Mouse (Mus musculus): ENCODE results near the gene Zyg11b. TPM values are rescaled to one million over a fixed set of nuclear protein-coding genes. Genes with fewer than 3 reads are reported as not detected.

Gene Zyg11b
- polyA plus RNA-seq, 1 experiment from 2014 or later: 14.0 TPM

GRCm38 (mm10) chr4:108327730-108328484 lies 27.0 kb upstream of the Zyg11b start, which contains the start of gene Coa7:
Coa7 (plus strand) TSS chr4:108328140.
- Histone ChIP-seq H3K9me3 (replicated peaks; ENCODE audit: control insufficient read depth, low read length) (no peaks in the 10 kb centered on the region), H3K27ac (replicated peaks; ENCODE audit: low read depth, low read length) (peak within 1 kb of the TSS; percentile 66; the same call in 1 of the 2 replicates), H3K36me3 (replicated peaks; ENCODE audit: control insufficient read depth, insufficient read depth, low read depth, low read length) (peaks cover 4% of the 10 kb centered on the region), H3K9ac (replicated peaks; ENCODE audit: low read length) (peak within 1 kb of the TSS; percentile 71), H3K4me3 (ENCODE audit: low read depth, low read length) (peak within 1 kb of the TSS; percentile 47), H3K4me1 (ENCODE audit: control insufficient read depth, insufficient read depth, low read length) (no peaks in the 10 kb centered on the region), H3K27me3 (ENCODE audit: control insufficient read depth, insufficient read depth, low read length) (no peaks in the 10 kb centered on the region), H3K4me2 (ENCODE audit: low read depth, low read length) (peak within 1 kb of the TSS; percentile 47)
- ATAC-seq (replicated peaks; ENCODE audit: insufficient number of reproducible peaks, low FRiP score, low TSS enrichment, low read depth) (peak; percentile 90), DNase-seq (ENCODE audit: low spot score) (peak; percentile 98)
- under 1% methylated on average over 45 of the region's 45 CpGs for WGBS

DNA sequence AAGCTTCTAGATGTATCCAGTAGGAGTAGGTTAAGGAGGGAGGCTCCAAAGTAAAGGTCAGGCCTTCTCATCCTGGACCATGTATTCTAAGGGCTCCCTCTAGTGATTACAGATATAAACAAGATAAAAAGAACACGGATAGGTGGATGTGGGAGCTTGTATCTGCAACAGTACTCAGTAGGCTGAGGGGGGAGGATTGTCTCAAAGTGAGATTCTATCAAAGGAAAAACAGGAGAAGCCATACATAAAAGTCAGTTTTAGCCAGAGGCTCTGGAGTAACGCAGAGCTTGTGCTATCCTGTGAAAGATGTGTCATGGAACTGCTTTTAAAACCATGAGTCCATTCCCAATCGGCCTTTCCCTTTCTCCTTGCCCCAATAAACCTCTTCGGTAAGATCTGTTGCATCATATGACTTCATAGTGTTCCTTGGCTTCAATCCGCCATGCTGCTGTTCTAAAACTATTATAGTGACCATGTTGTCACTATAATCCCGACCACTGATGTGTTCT lies 26.2 kb upstream of the Zyg11b start:
- H3K4me2 ChIP-seq (ENCODE audit: low read depth, low read length): peak overlapping the region; percentile 47
- H3K4me3 ChIP-seq (ENCODE audit: low read depth, low read length): peak overlapping the region; percentile 47; the same call in 1 of the 2 replicates
- H3K36me3 ChIP-seq (replicated peaks; ENCODE audit: control insufficient read depth, insufficient read depth, low read depth, low read length): peaks cover 4% of the 10 kb centered on the region
- H3K9ac ChIP-seq (replicated peaks; ENCODE audit: low read length): peak overlapping the region; percentile 71
- no peaks in the 10 kb centered on the region for H3K27me3 ChIP-seq (ENCODE audit: control insufficient read depth, insufficient read depth, low read length)
- WGBS: 45% methylated on average over 6 of the region's 6 CpGs
- H3K9me3 ChIP-seq (replicated peaks; ENCODE audit: control insufficient read depth, low read length): no peaks in the 10 kb centered on the region
- DNase-seq (ENCODE audit: low spot score): peak; percentile 59
- no peak for ATAC-seq (replicated peaks; ENCODE audit: insufficient number of reproducible peaks, low FRiP score, low TSS enrichment, low read depth)
- H3K27ac ChIP-seq (replicated peaks; ENCODE audit: low read depth, low read length): no peak overlapping the region
- H3K4me1 ChIP-seq (ENCODE audit: control insufficient read depth, insufficient read depth, low read length): no peaks in the 10 kb centered on the region

- Histone ChIP-seq H3K4me1 (ENCODE audit: control insufficient read depth, insufficient read depth, low read length) (no peaks in the 10 kb centered on the region), H3K36me3 (replicated peaks; ENCODE audit: control insufficient read depth, insufficient read depth, low read depth, low read length) (no peaks in the 10 kb centered on the region), H3K9ac (replicated peaks; ENCODE audit: low read length) (no peak overlapping the region), H3K9me3 (replicated peaks; ENCODE audit: control insufficient read depth, low read length) (no peaks in the 10 kb centered on the region), H3K4me2 (ENCODE audit: low read depth, low read length) (no peak overlapping the region), H3K27me3 (ENCODE audit: control insufficient read depth, insufficient read depth, low read length) (no peaks in the 10 kb centered on the region), H3K4me3 (ENCODE audit: low read depth, low read length) (no peak overlapping the region), H3K27ac (replicated peaks; ENCODE audit: low read depth, low read length) (no peak overlapping the region)
- no peak for ATAC-seq (replicated peaks; ENCODE audit: insufficient number of reproducible peaks, low FRiP score, low TSS enrichment, low read depth)
- no peak for DNase-seq (ENCODE audit: low spot score)
- 71% methylated on average over 5 of the region's 5 CpGs for WGBS
Observed at GRCm38 (mm10) chr4:108323588-108323987, 22.7 kb upstream of the Zyg11b start.

- Histone ChIP-seq H3K36me3 (replicated peaks; ENCODE audit: control insufficient read depth, insufficient read depth, low read depth, low read length) (no peaks in the 10 kb centered on the region), H3K4me2 (ENCODE audit: low read depth, low read length) (no peak overlapping the region), H3K27ac (replicated peaks; ENCODE audit: low read depth, low read length) (no peak overlapping the region), H3K9ac (replicated peaks; ENCODE audit: low read length) (no peak overlapping the region), H3K9me3 (replicated peaks; ENCODE audit: control insufficient read depth, low read length) (no peaks in the 10 kb centered on the region), H3K4me1 (ENCODE audit: control insufficient read depth, insufficient read depth, low read length) (no peaks in the 10 kb centered on the region), H3K4me3 (ENCODE audit: low read depth, low read length) (no peak overlapping the region), H3K27me3 (ENCODE audit: control insufficient read depth, insufficient read depth, low read length) (no peaks in the 10 kb centered on the region)
- WGBS: 79% methylated on average over 7 of the region's 7 CpGs
- DNase-seq (ENCODE audit: low spot score) (no peak), ATAC-seq (replicated peaks; ENCODE audit: insufficient number of reproducible peaks, low FRiP score, low TSS enrichment, low read depth) (no peak)
Observed at GRCm38 (mm10) chr4:108320627-108321380, 19.9 kb upstream of the Zyg11b start.

- Histone ChIP-seq H3K4me3 (ENCODE audit: low read depth, low read length) (no peak overlapping the region), H3K9me3 (replicated peaks; ENCODE audit: control insufficient read depth, low read length) (no peaks in the 10 kb centered on the region), H3K4me1 (ENCODE audit: control insufficient read depth, insufficient read depth, low read length) (no peaks in the 10 kb centered on the region), H3K27ac (replicated peaks; ENCODE audit: low read depth, low read length) (no peak overlapping the region), H3K27me3 (ENCODE audit: control insufficient read depth, insufficient read depth, low read length) (no peaks in the 10 kb centered on the region), H3K9ac (replicated peaks; ENCODE audit: low read length) (no peak overlapping the region), H3K4me2 (ENCODE audit: low read depth, low read length) (no peak overlapping the region), H3K36me3 (replicated peaks; ENCODE audit: control insufficient read depth, insufficient read depth, low read depth, low read length) (no peaks in the 10 kb centered on the region)
- ATAC-seq (replicated peaks; ENCODE audit: insufficient number of reproducible peaks, low FRiP score, low TSS enrichment, low read depth) (no peak), DNase-seq (ENCODE audit: low spot score) (no peak)
- WGBS: 75% methylated on average over 6 of the region's 6 CpGs
Observed at GRCm38 (mm10) chr4:108319747-108320146, 18.9 kb upstream of the Zyg11b start.

DNA sequence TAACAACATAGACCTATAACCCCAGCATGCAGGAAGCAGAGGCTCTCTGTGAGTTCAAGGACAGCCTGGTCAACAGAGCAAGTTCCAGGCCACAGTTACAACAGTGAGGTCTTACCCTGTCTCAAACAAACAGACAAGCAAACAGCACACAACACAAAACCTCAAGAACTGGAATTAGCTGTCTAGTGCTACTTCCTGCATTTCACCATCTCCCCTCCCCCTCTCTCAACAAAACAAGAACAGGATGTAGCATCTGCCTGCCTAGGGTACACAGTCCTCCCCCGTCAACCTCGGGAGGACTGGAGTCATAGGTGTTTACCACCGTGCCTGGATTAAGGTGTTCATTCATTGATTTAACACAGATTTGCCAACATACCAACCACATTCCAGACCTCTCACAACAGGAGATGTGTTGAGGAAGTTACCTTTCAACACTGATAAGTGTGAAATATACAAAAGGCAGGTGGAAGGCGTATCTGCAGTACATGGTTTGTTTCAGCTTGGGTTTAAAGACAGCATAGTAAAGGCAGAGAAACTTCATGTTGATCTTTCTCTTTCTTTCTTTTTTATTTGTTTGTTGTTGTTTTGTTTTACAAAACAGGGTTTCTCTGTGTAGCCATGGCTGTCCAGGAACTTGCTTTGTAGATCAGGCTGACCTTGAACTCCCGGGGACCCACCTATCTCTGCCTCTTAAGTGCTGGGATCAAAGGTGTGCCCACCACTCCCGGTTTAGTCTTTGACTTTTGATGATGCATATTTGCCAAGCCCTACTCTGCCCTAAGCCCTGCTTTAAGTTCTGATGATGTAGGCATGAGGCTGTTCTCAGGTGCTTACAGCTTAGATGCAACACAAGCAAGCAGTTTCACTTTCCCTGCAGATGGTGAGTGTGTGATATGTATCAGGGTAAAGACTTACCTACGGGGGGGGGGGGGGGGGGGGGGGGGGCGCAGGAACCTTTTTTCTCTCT lies 18.0 kb upstream of the Zyg11b start:
- 75% methylated on average over 7 of the region's 8 CpGs for WGBS
- DNase-seq (ENCODE audit: low spot score): no peak
- Histone ChIP-seq H3K27me3 (ENCODE audit: control insufficient read depth, insufficient read depth, low read length) (no peaks in the 10 kb centered on the region), H3K4me2 (ENCODE audit: low read depth, low read length) (no peak overlapping the region), H3K36me3 (replicated peaks; ENCODE audit: control insufficient read depth, insufficient read depth, low read depth, low read length) (no peaks in the 10 kb centered on the region), H3K27ac (replicated peaks; ENCODE audit: low read depth, low read length) (no peak overlapping the region), H3K9ac (replicated peaks; ENCODE audit: low read length) (no peak overlapping the region), H3K4me1 (ENCODE audit: control insufficient read depth, insufficient read depth, low read length) (no peaks in the 10 kb centered on the region), H3K4me3 (ENCODE audit: low read depth, low read length) (no peak overlapping the region), H3K9me3 (replicated peaks; ENCODE audit: control insufficient read depth, low read length) (no peaks in the 10 kb centered on the region)
- no peak for ATAC-seq (replicated peaks; ENCODE audit: insufficient number of reproducible peaks, low FRiP score, low TSS enrichment, low read depth)

DNA sequence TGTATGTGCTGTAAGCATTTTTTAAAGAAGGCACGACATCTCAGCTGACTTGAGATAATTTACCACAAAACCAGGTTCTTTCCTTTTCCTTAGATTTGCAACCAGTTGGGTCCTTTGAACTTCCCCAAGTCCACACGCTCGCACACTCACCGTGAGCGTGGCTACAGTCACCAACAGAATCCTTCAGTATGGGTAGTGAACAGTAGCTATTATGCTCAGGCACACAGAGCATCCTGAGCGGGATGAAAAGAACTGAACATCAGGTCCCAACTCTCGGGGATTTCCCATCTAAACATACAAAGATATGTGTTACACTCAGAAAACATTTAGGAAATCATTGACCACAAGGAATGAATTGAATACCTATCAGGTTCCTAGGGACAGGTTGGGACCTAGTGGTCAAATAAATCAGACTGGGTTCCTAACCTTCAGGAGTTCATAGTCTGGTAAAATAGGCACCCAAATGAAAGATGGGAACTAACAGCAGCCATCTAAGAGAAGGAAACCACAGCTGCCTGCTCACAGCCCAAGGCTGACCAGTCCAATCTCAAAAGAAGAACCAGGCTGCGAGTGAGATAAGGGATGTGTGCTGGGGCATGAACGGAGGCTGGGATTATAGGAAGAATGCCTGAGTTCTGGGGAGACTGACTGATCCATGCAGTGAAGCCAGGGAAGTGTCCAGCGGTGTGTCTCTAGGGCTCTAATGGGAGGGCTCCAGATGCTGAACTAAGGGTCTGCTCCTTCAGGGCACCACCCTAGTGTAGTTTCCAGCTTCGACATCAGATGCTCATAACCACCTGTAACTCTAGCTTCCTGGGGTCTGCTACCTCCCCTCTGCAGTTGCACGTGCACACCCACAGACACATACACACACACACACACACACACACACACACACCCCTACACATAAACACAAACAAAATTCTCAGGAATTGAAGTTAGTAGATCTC lies 17.0 kb upstream of the Zyg11b start:
- Histone ChIP-seq H3K27me3 (ENCODE audit: control insufficient read depth, insufficient read depth, low read length) (no peaks in the 10 kb centered on the region), H3K36me3 (replicated peaks; ENCODE audit: control insufficient read depth, insufficient read depth, low read depth, low read length) (no peaks in the 10 kb centered on the region), H3K4me1 (ENCODE audit: control insufficient read depth, insufficient read depth, low read length) (no peaks in the 10 kb centered on the region), H3K4me3 (ENCODE audit: low read depth, low read length) (no peak overlapping the region), H3K4me2 (ENCODE audit: low read depth, low read length) (no peak overlapping the region), H3K9ac (replicated peaks; ENCODE audit: low read length) (no peak overlapping the region), H3K27ac (replicated peaks; ENCODE audit: low read depth, low read length) (no peak overlapping the region), H3K9me3 (replicated peaks; ENCODE audit: control insufficient read depth, low read length) (no peaks in the 10 kb centered on the region)
- WGBS: 81% methylated on average over 12 of the region's 12 CpGs
- no peak for ATAC-seq (replicated peaks; ENCODE audit: insufficient number of reproducible peaks, low FRiP score, low TSS enrichment, low read depth)
- DNase-seq (ENCODE audit: low spot score): no peak

All from embryonic facial prominence, embryonic 11.5 days (tissue).